Mouse (Mus musculus) spleen, postnatal 0 days (tissue): ENCODE results near the gene Olfr1312. TPM values are rescaled to one million over a fixed set of nuclear protein-coding genes. Genes with fewer than 3 reads are reported as not detected.

ENCODE experiments used
- polyA plus RNA-seq: library from polyadenylated mRNA; unstranded; fragments of >200 nt; fragmentation: Nextera tagmentation; extraction: Ambion mirVana; gene quantifications from 2 replicates; pipeline ENCODE4 v1.2.1, GENCODE M21; 2015

The Olfr1312 gene
- not detected in 2 replicates for polyA plus RNA-seq

DNA sequence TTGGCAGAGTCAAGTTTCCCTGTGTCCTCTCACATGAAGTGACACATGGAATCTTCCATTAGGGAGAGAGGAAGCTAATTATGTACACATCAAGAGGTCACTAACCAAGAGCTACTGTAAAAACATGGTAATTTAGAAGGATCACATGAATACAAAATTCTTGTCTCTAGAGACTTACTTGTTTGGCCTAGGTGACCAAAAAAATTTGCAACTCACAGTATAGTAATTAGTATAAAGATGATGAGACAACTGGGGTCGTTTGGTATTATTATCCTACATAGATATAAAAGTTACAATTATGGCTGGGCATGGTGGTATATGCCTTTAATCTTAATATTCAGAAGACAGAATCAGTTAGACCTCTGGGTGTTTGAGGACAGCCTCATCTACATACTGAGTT is at the start of gene Olfr1312:
Olfr1312 (minus strand) TSS at position 101 of the 400 bp plus-strand sequence.

DNA sequence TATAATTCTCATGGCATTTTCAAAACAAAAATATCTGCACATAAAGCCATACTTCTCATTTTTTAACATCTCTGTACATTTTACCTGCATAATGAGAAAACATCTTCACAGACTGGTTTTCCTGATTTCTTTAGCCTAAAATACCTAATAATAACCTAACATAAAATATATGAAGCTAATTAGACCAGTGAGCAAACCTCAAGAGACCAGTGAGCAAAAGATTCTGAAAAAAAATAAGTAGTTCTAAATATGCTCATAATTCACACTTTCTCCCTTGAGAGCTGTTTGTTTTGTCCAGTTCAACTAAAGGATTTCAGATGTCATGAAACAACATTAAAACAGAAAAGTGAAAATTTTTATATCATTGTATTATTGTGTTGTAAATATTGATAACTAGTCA is 46.6 kb upstream of the Olfr1312 start, which contains the start of gene Olfr1314:
Olfr1314 (minus strand) TSS at position 101 of the 400 bp plus-strand sequence.

DNA sequence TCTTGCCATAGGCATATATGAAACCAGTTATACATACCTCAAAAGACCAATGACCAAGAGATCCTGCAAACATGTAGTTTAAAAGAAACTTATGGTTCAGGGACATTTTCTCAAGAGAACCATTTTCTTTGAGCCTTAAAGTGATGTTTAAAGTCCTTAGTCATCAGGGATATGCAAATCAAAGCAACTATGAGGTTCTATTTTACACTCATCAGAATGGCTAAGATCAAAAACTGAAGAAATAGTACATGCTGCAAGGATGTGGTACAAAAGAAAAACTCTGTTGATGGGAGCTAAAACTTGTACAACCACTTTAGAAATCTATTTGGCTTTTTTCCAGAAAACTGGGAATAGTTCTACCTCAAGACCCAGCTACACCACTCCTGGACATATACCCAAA is 27.7 kb upstream of the Olfr1312 start, which contains the start of gene Olfr1313:
Olfr1313 (minus strand) TSS at position 101 of the 400 bp plus-strand sequence.

DNA sequence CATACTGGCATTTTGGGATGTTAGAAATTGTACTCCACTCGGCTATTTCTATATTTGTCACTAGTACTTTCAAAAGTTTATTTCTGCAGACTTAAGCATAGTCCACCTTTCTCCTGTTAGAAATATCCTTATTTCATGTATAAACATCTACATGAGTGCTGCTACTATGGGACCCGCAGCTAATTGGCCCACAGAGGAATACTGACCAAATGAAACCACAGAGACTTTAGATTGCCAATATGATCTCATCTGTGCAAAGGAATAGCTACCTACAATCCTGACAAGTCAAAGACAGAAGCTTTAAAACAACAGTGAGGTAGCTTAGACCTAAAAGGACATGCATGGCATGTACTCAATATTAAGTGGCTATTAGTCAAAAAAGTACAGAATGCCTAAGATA is 25.7 kb downstream of the Olfr1312 start, which contains the start of gene Olfr1311:
Olfr1311 (minus strand) TSS at position 101 of the 400 bp plus-strand sequence.

DNA sequence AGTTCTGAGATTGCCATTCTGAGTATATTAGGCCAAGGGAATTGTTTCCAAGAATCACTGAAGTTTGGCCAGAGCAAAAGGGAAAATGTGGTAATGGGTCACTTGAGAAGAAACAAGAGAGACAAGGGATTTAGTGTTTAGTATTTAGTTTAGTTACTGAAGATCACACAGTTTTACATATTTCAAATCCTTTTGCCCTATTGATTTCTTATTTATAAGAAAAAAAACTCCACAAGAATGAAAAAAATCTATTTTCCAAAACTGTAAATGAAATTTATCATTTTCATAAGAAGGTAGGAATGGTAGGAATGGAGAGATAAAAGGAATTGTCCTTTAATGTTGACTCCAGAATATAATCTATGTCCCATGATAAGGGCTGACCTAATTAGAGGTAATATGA is 37.4 kb downstream of the Olfr1312 start, which contains the start of gene Olfr1310:
Olfr1310 (minus strand) TSS at position 101 of the 400 bp plus-strand sequence.

DNA sequence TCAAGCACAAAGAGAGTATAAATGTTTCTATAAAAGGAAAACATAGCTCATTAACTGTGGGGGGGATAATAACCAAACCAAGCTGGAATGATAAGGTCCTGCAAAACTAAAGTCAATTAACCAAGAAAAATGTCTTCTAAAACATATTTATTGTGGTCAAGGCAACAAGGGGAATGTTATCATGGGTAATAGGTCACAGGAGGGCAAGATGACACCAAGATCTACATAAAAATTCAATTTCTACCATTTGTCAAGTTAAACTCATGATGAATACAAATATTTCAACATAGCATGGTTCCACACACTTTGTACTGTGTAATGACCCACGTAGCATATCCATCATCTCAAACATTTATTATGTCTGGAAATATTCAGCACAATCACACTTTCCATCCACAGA is 59.9 kb downstream of the Olfr1312 start, which contains the start of gene Olfr1309:
Olfr1309 (minus strand) TSS at position 101 of the 400 bp plus-strand sequence.

Other genes starting within 250 kb of the Olfr1312 start
- not detected in 2 replicates for gene Olfr1303, start 229.9 kb downstream of the Olfr1312 start, polyA plus RNA-seq
- not detected in 2 replicates for gene Olfr1305, start 173.1 kb downstream of the Olfr1312 start, polyA plus RNA-seq
- gene Olfr1306, start 134.0 kb downstream of the Olfr1312 start, polyA plus RNA-seq = not detected in 2 replicates
- not detected in 2 replicates for gene Olfr1307, start 100.8 kb downstream of the Olfr1312 start, polyA plus RNA-seq
- not detected in 2 replicates for gene Olfr1308, start 85.3 kb downstream of the Olfr1312 start, polyA plus RNA-seq
- gene Olfr1309, start 60.0 kb downstream of the Olfr1312 start, polyA plus RNA-seq = not detected in 2 replicates
- gene Olfr1310, start 37.5 kb downstream of the Olfr1312 start, polyA plus RNA-seq = not detected in 2 replicates
- not detected in 2 replicates for gene Olfr1311, start 25.8 kb downstream of the Olfr1312 start, polyA plus RNA-seq
- gene Olfr1313, start 27.6 kb upstream of the Olfr1312 start, polyA plus RNA-seq = not detected in 2 replicates
- gene Olfr1314, start 46.5 kb upstream of the Olfr1312 start, polyA plus RNA-seq = not detected in 2 replicates
- gene Olfr1315-ps1, start 65.2 kb upstream of the Olfr1312 start, polyA plus RNA-seq = not detected in 2 replicates
- not detected in 2 replicates for gene Olfr1316, start 84.7 kb upstream of the Olfr1312 start, polyA plus RNA-seq
- gene Olfr1317, start 90.1 kb upstream of the Olfr1312 start, polyA plus RNA-seq = not detected in 2 replicates
- 0.04 TPM in 1 of 2 replicates, not detected in the other for gene Olfr1318, start 104.0 kb upstream of the Olfr1312 start, polyA plus RNA-seq
- 5.5 and 8.4 TPM in 2 replicates for gene Lpcat4, start 189.2 kb upstream of the Olfr1312 start, polyA plus RNA-seq
- gene Nutm1, start 209.1 kb upstream of the Olfr1312 start, polyA plus RNA-seq = 0.04 TPM in 1 of 2 replicates, not detected in the other
- gene Nop10, start 211.7 kb upstream of the Olfr1312 start, polyA plus RNA-seq = 190 and 201 TPM in 2 replicates
- gene Slc12a6, start 215.6 kb upstream of the Olfr1312 start, polyA plus RNA-seq = 10.8 and 14.1 TPM in 2 replicates
- gene Gm21985, start 216.1 kb upstream of the Olfr1312 start, polyA plus RNA-seq = not detected in 2 replicates